Mouse (Mus musculus) hindbrain, postnatal 0 days (tissue): ENCODE results near the gene Pnkd. TPM values are rescaled to one million over a fixed set of nuclear protein-coding genes. Genes with fewer than 3 reads are reported as not detected.

Experiments
- ATAC-seq: fragments of 200-750 bp; cut with Nextera tagmentation; 2 replicates; pipeline ENCODE4 v1.8.0; 2017; ENCODE audit warnings: mild to moderate bottlenecking, moderate TSS enrichment, moderate library complexity
- DNase-seq: peaks from one replicate; pipeline ENCODE4 v3.0.0-alpha.2; 2015; ENCODE audit warnings: low spot score
- H3K27ac ChIP-seq: fragments of 300-500 bp; sonication (generic); 2 replicates; pipeline ENCODE4 v1.5.1; 2014; ENCODE audit warnings: mild to moderate bottlenecking
- H3K27me3 ChIP-seq: fragments of 300-500 bp; sonication (generic); 2 replicates; pipeline ENCODE4 v1.6.1; 2014; ENCODE audit warnings: low read length, mixed read lengths; ENCODE audit not compliant: insufficient read depth
- H3K36me3 ChIP-seq: fragments of 300-500 bp; sonication (generic); 2 replicates; pipeline ENCODE4 v1.6.1; 2014; ENCODE audit warnings: low read length, mixed read lengths; ENCODE audit not compliant: insufficient read depth
- H3K4me1 ChIP-seq: fragments of 300-500 bp; sonication (generic); 2 replicates; pipeline ENCODE4 v1.6.1; 2014; ENCODE audit warnings: antibody characterized with exemption, low read length, mixed read lengths; ENCODE audit not compliant: insufficient read depth
- H3K4me2 ChIP-seq: fragments of 300-500 bp; sonication (generic); 2 replicates; pipeline ENCODE4 v1.6.1; 2014; ENCODE audit warnings: low read depth, mild to moderate bottlenecking, low read length, moderate library complexity, mixed read lengths
- H3K4me3 ChIP-seq: fragments of 300-500 bp; sonication (generic); 2 replicates; pipeline ENCODE4 v1.5.1; 2014; ENCODE audit warnings: low read length
- H3K9ac ChIP-seq: fragments of 300-500 bp; sonication (generic); replicated peaks from 2 replicates; pipeline ENCODE4 v1.6.1; 2014; ENCODE audit warnings: mild to moderate bottlenecking, low read length, moderate library complexity, mixed read lengths
- H3K9me3 ChIP-seq: fragments of 300-500 bp; sonication (generic); 2 replicates; pipeline ENCODE4 v1.6.1; 2016; ENCODE audit warnings: low read length, mixed read lengths
- CTCF ChIP-seq: IDR thresholded peaks from 2 replicates; pipeline ENCODE4 v1.5.1; 2016; ENCODE audit warnings: antibody characterized with exemption, control low read depth, low read depth
- WGBS: fragments of 180-500 bp; shearing (Covaris S2); extraction: QIAGEN DNeasy Blood & Tissue Kit; methylation state at CpG from one replicate; pipeline ENCODE4 v1.1.7; 2014; 5-methylcytosine and 5-hydroxymethylcytosine counted together
- polyA plus RNA-seq: library from polyadenylated mRNA; unstranded; fragments of >200 nt; fragmentation: Nextera tagmentation; extraction: Ambion mirVana; gene quantifications from 2 replicates; pipeline ENCODE4 v1.2.1, GENCODE M21; 2015
- total RNA-seq: library from RNA; depleted of rRNA; stranded (reverse); fragments of >200 nt; gene quantifications from 2 replicates; pipeline ENCODE4 v1.2.3, GENCODE M21; 2014

The Pnkd gene
- total and polyA plus RNA-seq, 2 experiments from 2014 or later = 102 to 143 TPM

DNA sequence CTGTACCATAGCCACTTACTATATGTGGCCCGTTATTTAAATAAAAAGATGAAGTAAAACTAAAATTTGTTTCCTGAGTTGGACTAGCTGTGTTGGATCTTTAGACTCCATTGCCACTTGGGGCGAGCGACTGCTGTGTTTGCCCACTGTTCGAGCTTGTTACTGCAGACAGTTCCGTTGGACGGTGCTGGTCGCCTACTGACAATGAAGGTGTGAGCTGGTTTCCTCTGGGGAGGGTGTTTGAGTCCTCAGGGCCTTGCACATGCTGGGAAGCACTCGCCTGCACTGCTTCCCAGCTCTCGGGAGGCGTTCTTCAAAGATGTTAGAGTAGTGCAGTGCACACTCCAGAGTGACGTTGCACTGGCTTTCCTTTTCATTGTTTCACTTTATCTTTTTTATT is 45.1 kb upstream of the Pnkd start:
- no peak overlapping the region for H3K9ac ChIP-seq
- peaks cover 14% of the 10 kb centered on the region for H3K4me1 ChIP-seq
- no peak overlapping the region for H3K27ac ChIP-seq
- no peak for ATAC-seq
- WGBS = 48% methylated on average over 11 of the region's 11 CpGs
- H3K9me3 ChIP-seq = no peaks in the 10 kb centered on the region
- no peaks in the 10 kb centered on the region for H3K36me3 ChIP-seq
- peak overlapping the region; percentile 84 for H3K4me2 ChIP-seq
- no peaks in the 10 kb centered on the region for H3K27me3 ChIP-seq
- no peak overlapping the region for H3K4me3 ChIP-seq
- no peak for DNase-seq
- TF ChIP-seq CTCF = no peak

GRCm38 (mm10) chr1:74240311-74240710 is 44.4 kb upstream of the Pnkd start:
- WGBS = 47% methylated on average over 6 of the region's 6 CpGs
- no peak for DNase-seq

GRCm38 (mm10) chr1:74240832-74241231 is 43.9 kb upstream of the Pnkd start:
- H3K27me3 ChIP-seq = no peaks in the 10 kb centered on the region
- no peak for DNase-seq
- H3K27ac ChIP-seq = no peak overlapping the region
- H3K9ac ChIP-seq = no peak overlapping the region
- H3K9me3 ChIP-seq = no peaks in the 10 kb centered on the region
- peaks cover 14% of the 10 kb centered on the region for H3K4me1 ChIP-seq
- no peak overlapping the region for H3K4me2 ChIP-seq
- H3K36me3 ChIP-seq = no peaks in the 10 kb centered on the region
- no peak overlapping the region for H3K4me3 ChIP-seq
- 70% methylated on average over 4 of the region's 4 CpGs for WGBS
- TF ChIP-seq CTCF = no peak
- no peak for ATAC-seq

More at GRCm38 (mm10) chr1:74240311-74240710, 44.4 kb upstream of the Pnkd start:
- ATAC-seq = no peak
- TF ChIP-seq CTCF = no peak
- Histone ChIP-seq H3K4me3 (no peak overlapping the region), H3K4me1 (peaks cover 14% of the 10 kb centered on the region), H3K9ac (no peak overlapping the region), H3K27me3 (no peaks in the 10 kb centered on the region), H3K4me2 (no peak overlapping the region), H3K36me3 (no peaks in the 10 kb centered on the region), H3K27ac (no peak overlapping the region), H3K9me3 (no peaks in the 10 kb centered on the region)

GRCm38 (mm10) chr1:74245525-74245924 is 39.2 kb upstream of the Pnkd start:
- H3K4me2 ChIP-seq = no peak overlapping the region
- no peak for ATAC-seq

DNA sequence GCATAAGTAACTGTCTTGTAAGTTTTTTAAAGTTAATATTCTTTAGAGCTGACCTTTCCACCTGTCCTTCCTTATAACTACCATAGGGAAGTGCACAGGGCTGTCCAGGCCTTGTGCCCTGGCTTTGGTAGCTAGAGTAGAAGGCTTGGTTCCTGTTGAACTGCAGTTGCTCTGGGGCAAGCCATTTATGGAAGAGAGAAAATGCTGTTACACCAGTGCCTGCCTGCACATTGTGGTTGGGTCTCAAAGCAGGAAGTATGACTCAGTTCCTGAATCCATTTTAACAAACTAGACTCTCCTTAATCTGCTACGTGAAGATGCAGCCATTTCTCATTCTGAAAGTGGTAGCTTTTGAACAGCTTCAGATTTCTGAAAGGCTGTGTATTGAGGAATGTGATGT is 35.9 kb upstream of the Pnkd start:
- no peaks in the 10 kb centered on the region for H3K27me3 ChIP-seq
- 68% methylated on average over 1 of the region's 1 CpGs for WGBS
- H3K36me3 ChIP-seq = peaks cover 30% of the 10 kb centered on the region
- no peak overlapping the region for H3K4me2 ChIP-seq
- DNase-seq (no peak), ATAC-seq (no peak)
- no peak for TF ChIP-seq CTCF
- no peaks in the 10 kb centered on the region for H3K4me1 ChIP-seq
- no peak overlapping the region for H3K4me3 ChIP-seq
- peak overlapping the region; percentile 33; the same call in 1 of the 2 replicates for H3K27ac ChIP-seq
- H3K9ac ChIP-seq = no peak overlapping the region
- no peaks in the 10 kb centered on the region for H3K9me3 ChIP-seq

More at GRCm38 (mm10) chr1:74245525-74245924, 39.2 kb upstream of the Pnkd start:
- H3K36me3 ChIP-seq = peaks cover 17% of the 10 kb centered on the region
- H3K27me3 ChIP-seq = no peaks in the 10 kb centered on the region
- no peak for TF ChIP-seq CTCF
- no peak overlapping the region for H3K27ac ChIP-seq
- H3K9ac ChIP-seq = no peak overlapping the region
- DNase-seq = no peak
- no peak overlapping the region for H3K4me3 ChIP-seq
- H3K9me3 ChIP-seq = no peaks in the 10 kb centered on the region
- no peaks in the 10 kb centered on the region for H3K4me1 ChIP-seq
- 85% methylated on average over 2 of the region's 2 CpGs for WGBS

- H3K27me3 ChIP-seq = no peaks in the 10 kb centered on the region
- H3K4me1 ChIP-seq = no peaks in the 10 kb centered on the region
- H3K9me3 ChIP-seq = no peaks in the 10 kb centered on the region
- H3K9ac ChIP-seq = no peak overlapping the region
- TF ChIP-seq CTCF = no peak
- H3K27ac ChIP-seq = peak overlapping the region; percentile 33; the same call in 1 of the 2 replicates
- H3K36me3 ChIP-seq = peaks cover 36% of the 10 kb centered on the region
- ATAC-seq (no peak), DNase-seq (no peak)
- H3K4me3 ChIP-seq = no peak overlapping the region
- 85% methylated on average over 5 of the region's 5 CpGs for WGBS
- no peak overlapping the region for H3K4me2 ChIP-seq
Observed at GRCm38 (mm10) chr1:74249331-74249980, 35.3 kb upstream of the Pnkd start.

- DNase-seq (no peak), ATAC-seq (no peak)
- WGBS = 94% methylated on average over 4 of the region's 4 CpGs
- H3K4me2 ChIP-seq = no peak overlapping the region
- H3K9me3 ChIP-seq = no peaks in the 10 kb centered on the region
- no peak for TF ChIP-seq CTCF
- H3K9ac ChIP-seq = no peak overlapping the region
- H3K36me3 ChIP-seq = peaks cover 41% of the 10 kb centered on the region
- no peaks in the 10 kb centered on the region for H3K4me1 ChIP-seq
- H3K27me3 ChIP-seq = no peaks in the 10 kb centered on the region
- no peak overlapping the region for H3K4me3 ChIP-seq
- no peak overlapping the region for H3K27ac ChIP-seq
Observed at GRCm38 (mm10) chr1:74250096-74250495, 34.6 kb upstream of the Pnkd start.
